Mouse (Mus musculus) forebrain, embryonic 16.5 days (tissue): ENCODE measurements at regions not wholly inside any gene's neighbourhood (a gene's known extent, or its start where the extent isn't known, plus 50 kb on each side); places are given as distances from the start of the nearest gene placed in this dataset.

Experiments used
- ATAC-seq: fragments of 200-750 bp; cut with Nextera tagmentation; 2 replicates; pipeline ENCODE4 v1.8.0; 2017; ENCODE audit warnings: mild to moderate bottlenecking, moderate library complexity
- H3K27ac ChIP-seq: fragments of 300-500 bp; sonication (generic); 2 replicates; pipeline ENCODE4 v1.5.1; 2014; ENCODE audit warnings: low read length, control low read depth
- H3K27me3 ChIP-seq: fragments of 300-500 bp; sonication (generic); replicated peaks from 2 replicates; pipeline ENCODE4 v1.6.1; 2014; ENCODE audit warnings: low read length; ENCODE audit not compliant: control insufficient read depth, insufficient read depth
- H3K36me3 ChIP-seq: fragments of 300-500 bp; sonication (generic); 2 replicates; pipeline ENCODE4 v1.6.1; 2014; ENCODE audit not compliant: control insufficient read depth, insufficient read depth
- H3K4me1 ChIP-seq: fragments of 300-500 bp; sonication (generic); replicated peaks from 2 replicates; pipeline ENCODE4 v1.6.1; 2014; ENCODE audit warnings: low read length; ENCODE audit not compliant: control insufficient read depth, insufficient read depth
- H3K4me2 ChIP-seq: fragments of 300-500 bp; sonication (generic); 2 replicates; pipeline ENCODE4 v1.6.1; 2014; ENCODE audit warnings: mild to moderate bottlenecking, low read length, control low read depth
- H3K4me3 ChIP-seq: fragments of 300-500 bp; sonication (generic); replicated peaks from 2 replicates; pipeline ENCODE4 v1.5.1; 2014; ENCODE audit warnings: mild to moderate bottlenecking, low read length, control low read depth
- H3K9ac ChIP-seq: fragments of 300-500 bp; sonication (generic); replicated peaks from 2 replicates; pipeline ENCODE4 v1.6.1; 2014; ENCODE audit warnings: low read depth, low read length, control low read depth
- H3K9me3 ChIP-seq: fragments of 300-500 bp; sonication (generic); 2 replicates; pipeline ENCODE4 v1.6.1; 2016; ENCODE audit warnings: low read length; ENCODE audit not compliant: control insufficient read depth
- WGBS: fragments of 180-500 bp; shearing (Covaris S2); extraction: QIAGEN DNeasy Blood & Tissue Kit; methylation state at CpG from one replicate; pipeline ENCODE4 v1.1.7; 2014; 5-methylcytosine and 5-hydroxymethylcytosine counted together

DNA sequence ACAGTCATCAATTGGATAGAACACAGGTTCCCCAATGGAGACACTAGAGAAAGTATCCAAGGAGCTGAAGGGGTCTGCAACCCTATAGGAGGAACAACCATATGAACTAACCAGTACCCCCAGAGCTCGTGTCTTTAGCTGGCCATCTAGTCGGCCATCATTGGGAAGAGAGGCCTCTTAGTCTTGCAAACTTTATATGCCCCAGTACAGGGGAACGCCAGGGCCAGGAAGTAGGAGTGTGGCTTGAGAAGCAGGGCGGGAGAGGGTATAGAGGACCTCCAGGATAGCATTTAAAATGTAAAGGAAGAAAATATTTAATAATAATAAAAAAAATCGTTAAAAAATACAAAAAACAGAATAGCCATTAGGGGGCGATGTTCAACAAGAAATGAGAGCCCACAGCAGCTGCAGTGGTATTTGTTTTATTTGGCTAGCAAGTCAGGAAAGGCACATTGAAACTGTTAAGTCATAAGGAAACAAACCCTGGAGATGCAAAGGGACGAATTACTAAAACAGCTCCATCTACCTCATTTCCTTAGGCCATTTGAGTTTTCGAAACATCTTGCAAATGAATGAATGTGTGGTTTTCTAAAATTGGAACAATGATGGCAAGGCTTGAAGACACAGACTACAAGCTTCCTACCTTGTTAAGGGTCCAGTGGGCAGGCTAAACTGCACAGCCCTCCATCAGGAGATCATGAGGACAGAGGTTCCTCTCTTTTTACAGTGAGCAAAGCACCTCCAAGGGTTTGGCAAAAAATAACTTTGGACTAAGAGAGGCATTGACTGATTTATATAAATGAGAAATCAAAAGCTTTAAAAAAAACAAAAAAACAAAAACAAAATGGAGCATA is 350.7 kb upstream of the Rasa1 start:
- Histone ChIP-seq H3K9me3 (no peaks in the 10 kb centered on the region), H3K9ac (no peak overlapping the region), H3K27me3 (no peaks in the 10 kb centered on the region), H3K36me3 (no peaks in the 10 kb centered on the region), H3K27ac (no peak overlapping the region), H3K4me3 (no peak overlapping the region), H3K4me1 (no peaks in the 10 kb centered on the region), H3K4me2 (no peak overlapping the region)
- 25% methylated on average over 8 of the region's 8 CpGs for WGBS
- ATAC-seq, result peak; percentile 83

DNA sequence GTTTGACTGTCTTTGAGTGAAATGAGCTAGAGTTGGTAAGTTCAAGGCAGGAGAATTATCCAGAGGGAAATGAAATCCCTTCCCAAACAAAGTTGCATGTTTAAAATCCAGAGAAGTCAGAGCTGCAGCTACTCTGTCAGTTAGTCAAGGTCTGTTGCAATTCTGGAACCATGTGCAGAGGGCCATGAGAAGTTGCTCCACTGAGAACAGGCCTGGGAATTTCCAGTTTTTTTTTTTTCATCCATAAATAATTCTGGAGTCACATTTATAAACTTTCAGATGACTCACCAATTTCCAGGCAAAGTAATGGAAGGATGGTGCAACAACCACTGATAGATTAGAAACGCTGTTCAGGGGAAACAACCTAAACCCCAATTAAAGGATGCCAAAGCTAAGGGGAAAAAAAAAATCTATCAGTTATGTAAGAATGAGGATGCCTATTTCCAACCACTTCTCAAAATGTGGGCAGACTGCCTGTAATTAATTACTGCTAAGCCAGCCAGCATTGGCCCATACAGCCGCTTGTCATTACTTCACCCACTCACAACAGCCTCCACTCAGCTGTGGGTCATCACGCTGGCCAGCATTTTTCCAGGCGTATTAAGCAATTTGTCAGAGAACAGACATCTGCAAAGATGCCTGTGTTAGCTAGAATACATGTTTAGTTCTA is 340.7 kb upstream of the Rasa1 start:
- H3K9ac ChIP-seq, result no peak overlapping the region
- H3K9me3 ChIP-seq, result no peaks in the 10 kb centered on the region
- H3K27me3 ChIP-seq, result no peaks in the 10 kb centered on the region
- H3K4me3 ChIP-seq, result no peak overlapping the region
- peak overlapping the region; percentile 27 for H3K4me2 ChIP-seq
- peak; percentile 86 for ATAC-seq
- H3K4me1 ChIP-seq, result 0 out of 2 replicates have a peak, but pooled peaks cover 3% of the 10 kb centered on the region
- 51% methylated on average over 4 of the region's 4 CpGs for WGBS
- H3K36me3 ChIP-seq, result no peaks in the 10 kb centered on the region
- no peak overlapping the region for H3K27ac ChIP-seq
